10 mouse cellular contexts compared by ENCODE assay signal in genomic region chr17:28743145-28743866, GRCm38 (mm10). TPM values are rescaled to one million over a fixed set of nuclear protein-coding genes. Genes with fewer than 3 reads are reported as not detected.
DNase-seq lines count a peak whose midpoint lies in the region; ATAC-seq and TF ChIP-seq lines count a peak whose summit lies in the region.
"Had no signal": no experiment of that assay in that cellular context is flagged by ENCODE, and none has a peak within 500 bp of the region (broad histone marks: within the 10 kb centered on the region; RNA-seq: fewer than 3 reads in every experiment).

No protein-coding gene starts in this region.

- 60% methylated on average over 11 of the region's 11 CpGs for WGBS in kidney, adult 2 months
- WGBS in midbrain, embryonic 10.5 days: 95% methylated on average over 11 of the region's 11 CpGs
- 95% methylated on average over 11 of the region's 11 CpGs for WGBS in neural tube, embryonic 15.5 days

- no peak for TF ChIP-seq CTCF in kidney, adult 2 months (conservative IDR thresholded peaks at IDR 0.05; ENCODE audit: insufficient read depth, insufficient read length, low read depth, low read length)

- no peaks in the 10 kb centered on the region for H3K9me3 ChIP-seq in midbrain, embryonic 10.5 days (replicated peaks)
- no peaks in the 10 kb centered on the region for H3K9me3 ChIP-seq in neural tube, embryonic 15.5 days (replicated peaks)
- H3K9me3 ChIP-seq: neural tube, embryonic 12.5 days had no signal

- no peaks in the 10 kb centered on the region for H3K27me3 ChIP-seq in kidney, adult 2 months (replicated peaks; ENCODE audit: control insufficient read depth, insufficient read depth, low read length)
- no peaks in the 10 kb centered on the region for H3K27me3 ChIP-seq in midbrain, embryonic 10.5 days (ENCODE audit: low read depth, poor library complexity, severe bottlenecking)
- no peaks in the 10 kb centered on the region for H3K27me3 ChIP-seq in neural tube, embryonic 15.5 days (replicated peaks)
- H3K27me3 ChIP-seq: neural tube, embryonic 12.5 days had no signal

- no peaks in the 10 kb centered on the region; the same call in 1 of the 2 replicates for H3K36me3 ChIP-seq in kidney, adult 2 months (ENCODE audit: control insufficient read depth, insufficient read depth, low read length)
- H3K36me3 ChIP-seq in midbrain, embryonic 10.5 days: peaks cover 96% of the 10 kb centered on the region
- peaks cover 94% of the 10 kb centered on the region for H3K36me3 ChIP-seq in neural tube, embryonic 15.5 days

- peak; percentile 39 for DNase-seq in cerebellum, adult 11 months
- DNase-seq in cerebellum, postnatal 4 days (ENCODE audit: low spot score in 2 of 2): no peak
- DNase-seq in brain, adult 2 months (ENCODE audit: low read depth, low spot score): peak; percentile 93
- peak; percentile 88 for DNase-seq in kidney, adult 2 months
- DNase-seq in left cerebral cortex, adult 18-20 months (ENCODE audit: low spot score in 2 of 2): peak; percentile 71 to 77
- DNase-seq in urinary bladder, adult 18-20 months (ENCODE audit: low spot score in 2 of 2): no peak
- no peak for DNase-seq in midbrain, embryonic 10.5 days (ENCODE audit: low spot score)

- H3K4me1 ChIP-seq in kidney, adult 2 months (ENCODE audit: control insufficient read depth, insufficient read depth, low read length): peaks cover 10% of the 10 kb centered on the region
- no peaks in the 10 kb centered on the region for H3K4me1 ChIP-seq in midbrain, embryonic 10.5 days
- no peaks in the 10 kb centered on the region for H3K4me1 ChIP-seq in neural tube, embryonic 15.5 days
- H3K4me1 ChIP-seq: neural tube, embryonic 12.5 days had no signal

- TF ChIP-seq POLR2A in kidney, adult 2 months (IDR thresholded peaks at IDR 0.05; ENCODE audit: low read depth, low read length): no peak

- H3K9ac ChIP-seq in neural tube, embryonic 15.5 days (replicated peaks): no peak overlapping the region
- H3K9ac ChIP-seq: neural tube, embryonic 12.5 days had no signal

- no peak for ATAC-seq in neural tube, embryonic 15.5 days (ENCODE audit: low FRiP score)

- H3K27ac ChIP-seq in kidney, adult 2 months (ENCODE audit: insufficient read depth, low read depth, low read length): peak overlapping the region; percentile 3; the same call in 1 of the 2 replicates
- H3K27ac ChIP-seq in midbrain, embryonic 10.5 days (replicated peaks): no peak overlapping the region
- no peak overlapping the region for H3K27ac ChIP-seq in neural tube, embryonic 15.5 days (replicated peaks)
- H3K27ac ChIP-seq: macrophage; neural tube, embryonic 12.5 days had no signal

- no peak overlapping the region for H3K4me3 ChIP-seq in kidney, adult 2 months (ENCODE audit: insufficient read depth, low read depth, low read length)
- no peak overlapping the region for H3K4me3 ChIP-seq in midbrain, embryonic 10.5 days
- H3K4me3 ChIP-seq in neural tube, embryonic 15.5 days (replicated peaks): no peak overlapping the region
- H3K4me3 ChIP-seq: neural tube, embryonic 12.5 days had no signal

- no peak overlapping the region for H3K4me2 ChIP-seq in neural tube, embryonic 15.5 days
- H3K4me2 ChIP-seq: neural tube, embryonic 12.5 days had no signal

RNA-seq across cellular contexts. Expression of gene AC170998.1, which starts 17.4 kb away (rescaled TPM):
- 0.63 and 0.94 TPM in 2 replicates for polyA plus RNA-seq in kidney, adult 2 months (2012; rRNA removed)
- total RNA-seq in left cerebral cortex, adult 18-20 months (2021): 1 to 10 TPM; 2.8 TPM
- polyA plus RNA-seq in midbrain, embryonic 10.5 days (2016; fragmentation: Nextera tagmentation; extraction: Ambion mirVana): 3.3 and 3.4 TPM in 2 replicates
- 2.7 and 3.0 TPM in 2 replicates for polyA plus RNA-seq in neural tube, embryonic 15.5 days (2015; fragmentation: Nextera tagmentation; extraction: Ambion mirVana)

RNA-seq across cellular contexts. Expression of gene Mapk13, which starts 25.8 kb away (rescaled TPM):
- polyA plus RNA-seq in kidney, adult 2 months (2012; rRNA removed): 10.5 and 10.9 TPM in 2 replicates
- 1 to 10 TPM; 1.7 to 4.3 TPM for total RNA-seq in left cerebral cortex, adult 18-20 months (2021)
- polyA plus RNA-seq in midbrain, embryonic 10.5 days (2016; fragmentation: Nextera tagmentation; extraction: Ambion mirVana): 2.3 and 4.0 TPM in 2 replicates
- polyA plus RNA-seq in neural tube, embryonic 15.5 days (2015; fragmentation: Nextera tagmentation; extraction: Ambion mirVana): 1.2 and 13.6 TPM in 2 replicates

RNA-seq across cellular contexts. Expression of gene Mapk14, which starts 52.2 kb away (rescaled TPM):
- polyA plus RNA-seq in kidney, adult 2 months (2012; rRNA removed): 92.2 and 97.3 TPM in 2 replicates
- 10 to 100 TPM; 83.5 to 88.7 TPM for total RNA-seq in left cerebral cortex, adult 18-20 months (2021)
- 36.1 and 40.7 TPM in 2 replicates for polyA plus RNA-seq in midbrain, embryonic 10.5 days (2016; fragmentation: Nextera tagmentation; extraction: Ambion mirVana)
- 25.2 and 31.0 TPM in 2 replicates for polyA plus RNA-seq in neural tube, embryonic 15.5 days (2015; fragmentation: Nextera tagmentation; extraction: Ambion mirVana)

RNA-seq across cellular contexts. Expression of gene Slc26a8, which starts 53.3 kb away (rescaled TPM):
- 0.86 and 0.91 TPM in 2 replicates for polyA plus RNA-seq in kidney, adult 2 months (2012; rRNA removed)
- 1 to 10 TPM; 6.5 to 9.5 TPM for total RNA-seq in left cerebral cortex, adult 18-20 months (2021)
- 0.46 and 0.56 TPM in 2 replicates for polyA plus RNA-seq in midbrain, embryonic 10.5 days (2016; fragmentation: Nextera tagmentation; extraction: Ambion mirVana)
- 0.88 and 1.0 TPM in 2 replicates for polyA plus RNA-seq in neural tube, embryonic 15.5 days (2015; fragmentation: Nextera tagmentation; extraction: Ambion mirVana)
- polyA plus RNA-seq: macrophage had no signal

RNA-seq across cellular contexts. Expression of gene Brpf3, which starts 57.6 kb away (rescaled TPM):
- 30.2 and 31.3 TPM in 2 replicates for polyA plus RNA-seq in kidney, adult 2 months (2012; rRNA removed)
- total RNA-seq in left cerebral cortex, adult 18-20 months (2021): 10 to 100 TPM; 51.5 to 55.0 TPM
- 8.3 and 9.1 TPM in 2 replicates for polyA plus RNA-seq in midbrain, embryonic 10.5 days (2016; fragmentation: Nextera tagmentation; extraction: Ambion mirVana)
- 7.0 and 10.9 TPM in 2 replicates for polyA plus RNA-seq in neural tube, embryonic 15.5 days (2015; fragmentation: Nextera tagmentation; extraction: Ambion mirVana)

Comparison
In these comparisons a context has a peak if more than half of its experiments do, and no peak if none do; other contexts are left out.
1. DNase-seq: peak in cerebellum, adult 11 months (single experiment), brain, adult 2 months (single experiment), kidney, adult 2 months (single experiment) and left cerebral cortex, adult 18-20 months (2 of 2); none in cerebellum, postnatal 4 days (0 of 2), urinary bladder, adult 18-20 months (0 of 2) and midbrain, embryonic 10.5 days (single experiment).